Mouse (Mus musculus): Measurements from ENCODE around the gene Olfr1192-ps1. TPM values are rescaled to one million over a fixed set of nuclear protein-coding genes. Genes with fewer than 3 reads are reported as not detected.

Gene Olfr1192-ps1
- total RNA-seq (2023) = not detected

DNA sequence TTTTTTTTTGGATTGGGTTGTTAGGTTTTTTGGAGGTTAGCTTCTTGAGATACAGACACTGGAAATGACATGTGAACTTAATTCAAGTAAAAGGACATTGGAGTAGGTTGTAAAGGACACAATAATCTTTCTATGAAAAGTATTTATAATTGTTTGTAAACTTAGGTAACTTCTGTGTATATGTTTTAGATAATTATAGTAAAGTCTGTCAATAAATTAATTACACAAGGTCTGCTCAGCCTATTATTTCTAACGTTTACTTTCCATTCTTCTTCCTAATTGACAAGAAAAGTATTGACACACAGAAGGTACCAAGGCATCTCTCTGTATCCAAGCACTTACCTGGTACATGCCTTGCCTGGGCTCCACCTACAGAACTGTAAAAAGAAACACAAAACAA lies at the start of gene Olfr1192-ps1:
Gene Olfr1192-ps1, plus strand, starts transcription at position 301 of the 400 bp plus-strand sequence.

DNA sequence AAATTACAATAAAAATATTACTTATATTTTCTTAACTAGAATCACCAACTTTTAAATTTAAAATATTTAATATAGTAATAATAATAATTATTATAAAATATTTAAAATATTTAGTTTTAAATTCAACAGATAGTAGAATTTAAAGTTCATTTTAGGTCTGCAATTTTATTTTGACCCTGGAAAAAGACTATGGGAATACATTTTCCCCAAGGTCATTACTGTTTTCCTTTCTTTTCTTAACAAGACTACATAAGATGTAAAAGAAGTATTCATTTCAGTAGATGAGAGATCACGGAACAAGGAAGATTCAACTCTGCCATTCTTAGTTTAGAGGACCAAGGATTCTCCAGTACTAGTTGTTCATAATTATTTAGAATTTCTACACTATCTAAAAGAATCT lies 8.1 kb upstream of the Olfr1192-ps1 start, which contains the start of gene Olfr1191-ps1:
Gene Olfr1191-ps1, plus strand, starts transcription at position 301 of the 400 bp plus-strand sequence.

DNA sequence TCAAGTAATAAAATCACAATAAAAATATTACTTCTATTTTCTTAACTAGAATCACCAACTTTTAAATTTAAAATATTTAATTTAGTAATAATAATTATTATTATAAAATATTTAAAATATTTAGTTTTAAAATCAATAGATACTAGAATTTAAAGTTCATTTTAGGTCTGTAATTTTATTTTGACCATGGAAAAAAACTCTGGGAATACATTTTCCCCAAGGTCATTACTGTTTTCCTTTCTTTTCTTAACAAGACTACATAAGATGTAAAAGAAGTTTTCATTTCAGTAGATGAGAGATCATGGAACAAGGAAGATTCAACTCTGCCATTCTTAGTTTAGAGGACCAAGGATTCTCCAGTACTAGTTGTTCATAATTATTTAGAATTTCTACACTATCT lies 27.0 kb downstream of the Olfr1192-ps1 start, which contains the start of gene Olfr1193:
Gene Olfr1193, plus strand, starts transcription at position 301 of the 400 bp plus-strand sequence.

DNA sequence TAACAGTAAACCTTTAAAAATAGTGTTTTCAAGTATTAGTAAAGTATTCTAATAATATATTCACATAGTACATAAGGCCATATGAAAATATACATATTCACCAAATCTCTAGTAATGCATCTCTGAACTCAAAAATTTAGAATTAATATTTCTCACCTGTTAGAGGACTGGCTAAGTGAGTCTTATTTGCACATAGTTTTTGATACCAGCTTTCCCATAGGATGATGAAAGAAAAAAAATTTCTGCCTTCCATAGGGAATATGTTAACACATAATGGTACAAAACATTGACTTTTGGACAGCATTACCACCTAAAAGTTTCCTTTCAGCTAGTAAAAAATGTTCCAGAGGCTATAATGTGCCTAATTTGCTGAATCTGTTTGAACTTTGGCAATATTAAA lies 40.8 kb downstream of the Olfr1192-ps1 start, which contains the start of gene Olfr1195:
Gene Olfr1195, minus strand, starts transcription at position 101 of the 400 bp plus-strand sequence.

DNA sequence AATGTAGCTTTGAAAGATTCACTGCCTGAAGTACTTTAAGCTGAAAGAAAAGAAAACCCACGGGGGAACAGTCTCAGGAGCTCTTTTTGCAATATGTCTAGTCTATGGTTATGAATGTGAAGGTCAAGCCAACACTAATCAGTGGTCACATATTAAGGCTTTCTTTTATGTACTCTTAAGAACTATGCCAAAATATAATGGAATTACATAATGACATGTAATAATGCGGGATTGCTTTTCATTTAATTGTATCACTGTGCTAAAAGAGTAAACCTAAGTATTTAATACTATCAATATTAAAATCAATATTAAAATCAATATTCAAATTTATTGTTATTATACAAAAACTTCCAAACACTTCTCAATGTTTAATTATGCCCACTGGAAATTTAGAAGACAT lies 56.2 kb downstream of the Olfr1192-ps1 start, which contains the start of gene Olfr1196:
Gene Olfr1196, minus strand, starts transcription at position 101 of the 400 bp plus-strand sequence.

Other genes with a start within 250 kb of the Olfr1192-ps1 start
- gene Olfr1179, start 242.1 kb upstream of the Olfr1192-ps1 start, total RNA-seq (2023) = not detected
- gene Olfr1180, start 229.4 kb upstream of the Olfr1192-ps1 start, total RNA-seq (2023) = not detected
- gene Olfr1181, start 222.3 kb upstream of the Olfr1192-ps1 start, total RNA-seq (2023) = not detected
- not detected for gene Gm13757, start 199.4 kb upstream of the Olfr1192-ps1 start, total RNA-seq (2023)
- not detected for gene Olfr1183, start 193.6 kb upstream of the Olfr1192-ps1 start, total RNA-seq (2023)
- gene Olfr1184, start 164.9 kb upstream of the Olfr1192-ps1 start, total RNA-seq (2023) = not detected
- not detected for gene Olfr1185-ps1, start 155.2 kb upstream of the Olfr1192-ps1 start, total RNA-seq (2023)
- gene Olfr1186, start 130.0 kb upstream of the Olfr1192-ps1 start, total RNA-seq (2023) = not detected
- gene Olfr1188, start 91.6 kb upstream of the Olfr1192-ps1 start, total RNA-seq (2023) = not detected
- gene Olfr1189, start 62.1 kb upstream of the Olfr1192-ps1 start, total RNA-seq (2023) = not detected
- gene Olfr1191-ps1, start 8.0 kb upstream of the Olfr1192-ps1 start, total RNA-seq (2023) = under 1 TPM; 0.04 to 0.18 TPM
- not detected for gene Olfr1193, start 27.1 kb downstream of the Olfr1192-ps1 start, total RNA-seq (2023)
- not detected for gene Olfr1195, start 40.7 kb downstream of the Olfr1192-ps1 start, total RNA-seq (2023)
- gene Olfr1196, start 56.1 kb downstream of the Olfr1192-ps1 start, total RNA-seq (2023) = not detected
- not detected for gene Olfr1197, start 83.9 kb downstream of the Olfr1192-ps1 start, total RNA-seq (2023)
- not detected for gene Olfr1198, start 102.9 kb downstream of the Olfr1192-ps1 start, total RNA-seq (2023)
- gene Olfr1199, start 112.0 kb downstream of the Olfr1192-ps1 start, total RNA-seq (2023) = not detected
- gene Olfr1200, start 122.0 kb downstream of the Olfr1192-ps1 start, total RNA-seq (2023) = not detected
- not detected for gene Olfr1201, start 144.5 kb downstream of the Olfr1192-ps1 start, total RNA-seq (2023)
- not detected for gene Olfr1202, start 166.0 kb downstream of the Olfr1192-ps1 start, total RNA-seq (2023)
- not detected for gene Olfr1205, start 181.2 kb downstream of the Olfr1192-ps1 start, total RNA-seq (2023)
- gene Olfr1204, start 200.8 kb downstream of the Olfr1192-ps1 start, total RNA-seq (2023) = not detected
- not detected for gene Olfr1206, start 214.7 kb downstream of the Olfr1192-ps1 start, total RNA-seq (2023)

All from neutrophil, adult 83 days (primary cell).